Mouse (Mus musculus) heart, postnatal 14 days (tissue): ENCODE measurements around the gene Helz2. TPM values are rescaled to one million over a fixed set of nuclear protein-coding genes. Genes with fewer than 3 reads are reported as not detected.

ENCODE experiments used
- DNase-seq, 2 experiments: peaks; one replicate each; pipeline ENCODE4 v3.0.0; 2021 to 2022
- intact Hi-C: fragments of 180-260 bp; cut with DNase I; formaldehyde crosslinking; loops from one replicate; pipeline ENCODE4 v1.15.1; 2025
- long read RNA-seq, 2 experiments: library from polyadenylated mRNA; stranded (forward); transcript quantifications; one replicate each; pipeline ENCODE4 v2.0.0; 2021
- total RNA-seq, 2 experiments: library from RNA; stranded (reverse); gene quantifications; 2 replicates each; pipeline ENCODE4 v1.2.3; 2021

The Helz2 gene
- 10 to 100 TPM; 12.8 to 12.9 TPM for total RNA-seq
- long read RNA-seq, experiment 1, partial matches to known transcripts: 2 of 3 reads
- long read RNA-seq, experiment 1, other reads (novel, unspliced or antisense): 1 of 3 reads
- long read RNA-seq, experiment 2, partial matches to known transcripts: 4 of 7 reads
- long read RNA-seq, experiment 2, other reads (novel, unspliced or antisense): 3 of 7 reads

GRCm38 (mm10) chr2:181241602-181242313, at the start of gene Helz2:
Helz2 (minus strand) TSS chr2:181242027.
- DNase-seq: peak; percentile 56 to 60
- intact Hi-C loops: loop anchor here (5.0 kb wide), 1 partner anchor 46 kb away; the partner anchor contains the start of gene Gmeb2

GRCm38 (mm10) chr2:181290937-181291336, 49.1 kb upstream of the Helz2 start:
- intact Hi-C loops: no loop called here
- DNase-seq: no peak

DNA sequence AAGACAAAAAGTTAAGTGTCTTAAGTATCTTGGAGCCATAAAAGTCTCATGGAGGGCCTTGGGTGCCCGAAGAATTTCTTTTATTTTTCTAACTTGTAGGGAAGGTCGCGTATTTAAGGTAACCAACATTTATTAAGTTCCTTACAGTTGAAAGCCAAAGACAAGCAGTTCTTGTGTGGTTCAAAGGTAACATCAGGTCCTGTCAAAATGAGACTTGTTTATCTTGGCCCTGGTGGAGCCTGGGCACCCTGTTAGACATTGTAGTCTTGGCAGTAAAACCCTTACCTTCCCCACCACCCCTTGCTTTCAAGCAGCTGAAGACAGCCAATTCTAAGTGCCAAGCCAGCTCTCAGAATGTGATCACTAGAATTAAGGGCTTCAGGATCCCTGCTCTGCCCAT, 46.9 kb upstream of the Helz2 start:
- intact Hi-C loops: loop anchor here (5.0 kb wide), 1 partner anchor 46 kb away; the partner anchor contains the start of gene Helz2

GRCm38 (mm10) chr2:181287958-181288350, 46.1 kb upstream of the Helz2 start, which contains the start of gene Gmeb2:
Gmeb2 (minus strand) TSS chr2:181288035.
- peak; percentile 91 to 94 for DNase-seq
- intact Hi-C loops: loop anchor here (2.0 to 5.0 kb wide), 2 partner anchors 46 to 101 kb away; partner anchors contain the start of genes Helz2 and Ppdpf

More for the DNA sequence above, 46.9 kb upstream of the Helz2 start:
- no peak for DNase-seq

GRCm38 (mm10) chr2:181287338-181287957, 45.6 kb upstream of the Helz2 start:
- intact Hi-C loops: loop anchor here (2.0 to 5.0 kb wide), 2 partner anchors 45 to 101 kb away; partner anchors contain the start of genes Helz2 and Ppdpf
- DNase-seq: peak; percentile 89

DNA sequence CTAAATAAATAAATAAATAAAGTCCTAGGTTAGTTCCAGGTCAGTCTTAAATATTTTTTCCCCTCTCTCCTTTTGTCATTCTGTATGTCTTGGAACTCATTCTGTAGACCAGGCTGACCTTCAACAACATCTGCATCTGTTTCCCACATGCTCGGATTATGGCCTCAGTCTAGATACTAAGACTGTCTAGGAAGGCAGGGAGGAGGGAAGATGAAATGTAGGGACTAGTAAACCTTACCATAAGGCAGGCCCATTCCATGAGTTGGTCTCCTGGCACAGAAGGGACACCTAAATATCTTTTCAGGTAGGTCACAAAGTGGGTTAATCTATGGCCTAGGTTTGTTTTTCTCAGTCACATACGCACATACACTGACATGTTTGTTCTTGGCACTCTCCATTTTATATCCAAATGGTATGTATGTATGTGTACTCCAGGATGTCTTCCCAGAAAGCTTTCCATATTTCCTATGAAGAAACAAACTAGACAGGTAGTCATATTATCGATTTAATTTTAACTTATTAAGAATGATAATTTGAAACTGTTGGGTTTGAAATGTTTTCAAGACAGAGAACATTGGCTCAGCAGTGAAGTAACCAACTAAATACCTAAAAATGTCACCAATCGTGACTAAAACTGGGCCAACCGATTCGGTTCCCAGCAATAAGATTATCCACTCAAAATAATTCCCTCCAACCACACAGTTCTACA, 45.0 kb upstream of the Helz2 start:
- no peak for DNase-seq
- intact Hi-C loops: loop anchor here (2.0 to 5.0 kb wide), 2 partner anchors 44 to 100 kb away; partner anchors contain the start of genes Helz2 and Ppdpf

DNA sequence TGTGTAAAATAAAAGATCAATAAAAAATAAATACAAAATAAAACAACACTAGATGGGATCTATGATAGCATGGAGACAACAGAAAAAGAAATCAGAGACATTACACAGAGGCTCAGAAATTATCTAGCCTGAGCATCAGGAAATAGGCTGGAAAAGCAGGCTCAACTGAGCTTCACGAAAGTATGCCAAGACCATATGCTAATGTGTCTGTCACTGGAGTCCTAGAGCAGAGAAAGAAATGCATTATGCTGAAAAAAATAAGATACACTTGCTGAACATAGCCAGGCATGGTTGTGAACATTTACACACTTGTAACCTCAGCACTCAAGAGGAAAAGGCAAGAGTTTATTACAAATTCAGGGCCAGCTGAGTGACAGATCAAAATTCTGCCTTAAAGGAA, 38.1 kb upstream of the Helz2 start:
- DNase-seq: no peak
- intact Hi-C loops: no loop called here

GRCm38 (mm10) chr2:181277866-181278265, 36.0 kb upstream of the Helz2 start:
- intact Hi-C loops: no loop called here
- DNase-seq: no peak

DNA sequence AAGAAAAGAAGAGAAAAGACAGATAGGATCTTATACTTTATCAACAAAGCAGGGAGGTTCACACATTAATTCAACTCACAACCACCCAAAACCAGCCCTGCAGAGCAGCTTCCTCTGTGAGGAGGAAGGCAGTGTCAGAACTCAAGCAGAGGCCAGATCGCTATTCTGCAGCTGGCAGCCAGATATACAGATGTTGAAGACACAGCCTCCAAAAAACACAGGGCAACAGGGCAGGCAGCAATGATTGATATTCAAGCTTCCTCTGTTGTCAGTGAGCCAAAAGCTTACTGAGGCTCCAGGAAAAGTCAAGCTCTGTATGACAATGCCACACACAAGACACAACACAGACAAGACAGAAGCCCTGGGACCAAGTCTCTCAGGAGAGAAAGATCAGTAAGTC, 34.9 kb upstream of the Helz2 start:
- no peak for DNase-seq
- intact Hi-C loops: no loop called here

DNA sequence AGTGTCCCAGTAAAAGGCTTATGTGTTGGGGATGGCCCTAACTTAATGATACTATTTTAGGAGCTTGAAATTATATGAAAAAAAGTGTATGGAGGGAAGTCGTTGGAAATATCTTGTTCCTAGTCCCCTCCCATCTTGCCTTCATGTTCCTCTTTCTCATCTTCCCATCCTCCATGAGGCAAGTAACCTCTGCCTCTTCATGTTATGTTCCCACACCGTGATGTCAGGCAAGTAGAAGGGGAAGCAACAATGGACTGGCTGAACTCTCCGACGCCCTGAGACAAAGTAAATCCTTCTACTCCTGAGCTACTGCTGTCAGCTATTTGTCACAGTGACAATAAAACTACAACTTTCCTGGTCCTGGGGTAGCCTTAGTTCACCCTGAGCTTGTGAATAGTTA, 32.8 kb upstream of the Helz2 start:
- intact Hi-C loops: no loop called here
- DNase-seq: no peak

GRCm38 (mm10) chr2:181273829-181274228, 32.0 kb upstream of the Helz2 start:
- DNase-seq: no peak
- intact Hi-C loops: no loop called here

- DNase-seq: no peak
- intact Hi-C loops: no loop called here
These were observed 30.3 kb upstream of the Helz2 start for GRCm38 (mm10) chr2:181272092-181272491.

DNA sequence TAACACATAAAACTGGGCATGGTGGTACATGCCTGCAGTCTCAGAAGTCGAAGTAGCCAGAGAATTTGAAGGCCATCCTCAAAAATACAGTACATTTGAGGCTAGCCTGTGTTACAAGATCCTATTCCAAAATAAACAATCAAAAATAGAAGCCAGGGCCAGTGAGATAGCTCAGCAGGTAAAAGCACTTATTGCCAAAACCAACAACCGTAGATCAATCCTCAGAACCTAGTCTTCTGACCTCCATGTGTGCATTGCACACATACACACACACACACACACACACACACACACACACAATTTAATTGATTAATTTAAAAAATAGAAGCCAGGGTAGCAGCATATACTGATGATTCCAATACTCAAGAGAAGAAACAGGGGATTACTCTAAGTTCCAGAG, 25.0 kb upstream of the Helz2 start:
- intact Hi-C loops: no loop called here

GRCm38 (mm10) chr2:181253248-181253647, 11.4 kb upstream of the Helz2 start:
- no peak for DNase-seq
- intact Hi-C loops: no loop called here

More for the DNA sequence above, 25.0 kb upstream of the Helz2 start:
- DNase-seq: no peak

DNA sequence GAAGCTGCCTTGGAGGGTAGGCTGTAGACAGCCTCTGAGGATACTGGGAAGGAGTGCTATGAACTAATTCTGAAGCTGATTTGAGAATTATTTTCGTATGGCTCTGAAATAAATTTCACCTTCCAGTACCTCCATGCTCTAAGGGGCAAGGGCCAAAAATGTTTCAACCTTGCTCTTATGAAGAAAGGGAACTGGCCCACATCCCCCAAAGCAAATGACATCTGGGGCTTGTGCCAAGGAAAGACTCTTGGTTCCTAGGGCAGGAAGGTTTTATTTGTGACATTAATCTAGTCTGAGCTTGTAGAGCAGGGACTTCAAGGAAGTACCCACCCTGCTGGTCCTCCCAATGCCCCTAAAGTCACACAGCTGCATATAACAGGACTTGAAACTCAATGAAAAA, 10.0 kb upstream of the Helz2 start:
- intact Hi-C loops: no loop called here
- DNase-seq: no peak

- no peak for DNase-seq
- intact Hi-C loops: no loop called here
These were observed 7.4 kb upstream of the Helz2 start for GRCm38 (mm10) chr2:181249217-181249616.

- intact Hi-C loops: no loop called here
- DNase-seq: no peak
These were observed 3.2 kb upstream of the Helz2 start for GRCm38 (mm10) chr2:181245031-181245430.

- DNase-seq: peak; percentile 26 to 52
- intact Hi-C loops: loop anchor here (5.0 kb wide), 1 partner anchor 43 kb away; the partner anchor contains the start of gene Gmeb2
These were observed 2.0 kb upstream of the Helz2 start for GRCm38 (mm10) chr2:181243706-181244394.

GRCm38 (mm10) chr2:181242314-181242665, 463 bp upstream of the Helz2 start:
- intact Hi-C loops: loop anchor here (5.0 kb wide), 1 partner anchor 45 kb away; the partner anchor contains the start of gene Gmeb2
- peak in 1 of 2 experiments; percentile 2 for DNase-seq
